ENCODE assay signal across 16 mouse cellular contexts in the genomic region with DNA sequence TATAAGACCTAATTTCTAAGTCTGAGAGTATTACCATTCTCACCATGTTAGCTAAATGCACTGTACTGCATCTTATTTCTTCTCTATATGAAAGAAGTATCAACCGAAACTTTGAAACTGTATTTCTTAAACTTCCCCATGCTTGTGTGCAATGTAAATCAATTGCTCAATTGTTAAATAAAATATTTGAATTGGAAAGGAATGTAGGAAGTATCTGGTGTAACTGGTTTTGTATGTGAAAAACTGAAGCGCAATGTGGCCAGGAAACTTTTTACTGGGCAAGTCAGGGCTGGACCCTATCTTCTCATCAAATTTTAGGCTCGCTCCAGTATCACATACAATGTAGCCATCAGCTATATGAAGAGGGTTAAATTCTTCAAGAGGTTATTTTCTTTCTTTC.
"Had no signal": no experiment of that assay in that cellular context is flagged by ENCODE, and none has a peak within 500 bp of the region (broad histone marks: within the 10 kb centered on the region; RNA-seq: fewer than 3 reads in every experiment).

No protein-coding gene starts in this region.

- H3K36me3 ChIP-seq: limb, embryonic 15.5 days; liver, embryonic 12.5 days; midbrain, embryonic 15.5 days; neural tube, embryonic 13.5 days; stomach, embryonic 15.5 days had no signal

- H3K4me3 ChIP-seq: left cerebral cortex, adult 2 months; limb, embryonic 15.5 days; liver, embryonic 12.5 days; megakaryocyte, embryonic 14.5 days; midbrain, embryonic 15.5 days; neural tube, embryonic 13.5 days; stomach, embryonic 15.5 days had no signal

- H3K4me2 ChIP-seq: limb, embryonic 15.5 days; liver, embryonic 12.5 days; midbrain, embryonic 11.5 days; midbrain, embryonic 15.5 days; neural tube, embryonic 13.5 days; stomach, embryonic 15.5 days had no signal

- H3K27ac ChIP-seq: hindbrain, postnatal 0 days; kidney, postnatal 0 days; left cerebral cortex, adult 2 months; limb, embryonic 15.5 days; liver, embryonic 12.5 days; midbrain, embryonic 15.5 days; neural tube, embryonic 13.5 days; stomach, embryonic 15.5 days had no signal

- DNase-seq: kidney, adult 11 months; kidney, adult 9 months; kidney, postnatal 4 days; right cerebral cortex, postnatal 14 days; thymus, adult 2 months; thymus, postnatal 36 days had no signal

- H3K4me1 ChIP-seq: limb, embryonic 15.5 days; liver, embryonic 12.5 days; megakaryocyte, embryonic 14.5 days; midbrain, embryonic 15.5 days; stomach, embryonic 15.5 days had no signal

- H3K27me3 ChIP-seq: limb, embryonic 15.5 days; liver, embryonic 12.5 days; megakaryocyte, embryonic 14.5 days; midbrain, embryonic 15.5 days; neural tube, embryonic 13.5 days; stomach, embryonic 15.5 days had no signal

- ATAC-seq: hindbrain, postnatal 0 days; liver, embryonic 12.5 days; midbrain, embryonic 15.5 days had no signal

- H3K9ac ChIP-seq: limb, embryonic 15.5 days; liver, embryonic 12.5 days; midbrain, embryonic 15.5 days; neural tube, embryonic 13.5 days; stomach, embryonic 15.5 days had no signal

- H3K9me3 ChIP-seq: limb, embryonic 15.5 days; liver, embryonic 12.5 days; megakaryocyte, embryonic 14.5 days; midbrain, embryonic 15.5 days; neural tube, embryonic 13.5 days; stomach, embryonic 15.5 days had no signal
